Mouse (Mus musculus): ENCODE measurements around the gene Cdc42se2.

Gene Cdc42se2

DNA sequence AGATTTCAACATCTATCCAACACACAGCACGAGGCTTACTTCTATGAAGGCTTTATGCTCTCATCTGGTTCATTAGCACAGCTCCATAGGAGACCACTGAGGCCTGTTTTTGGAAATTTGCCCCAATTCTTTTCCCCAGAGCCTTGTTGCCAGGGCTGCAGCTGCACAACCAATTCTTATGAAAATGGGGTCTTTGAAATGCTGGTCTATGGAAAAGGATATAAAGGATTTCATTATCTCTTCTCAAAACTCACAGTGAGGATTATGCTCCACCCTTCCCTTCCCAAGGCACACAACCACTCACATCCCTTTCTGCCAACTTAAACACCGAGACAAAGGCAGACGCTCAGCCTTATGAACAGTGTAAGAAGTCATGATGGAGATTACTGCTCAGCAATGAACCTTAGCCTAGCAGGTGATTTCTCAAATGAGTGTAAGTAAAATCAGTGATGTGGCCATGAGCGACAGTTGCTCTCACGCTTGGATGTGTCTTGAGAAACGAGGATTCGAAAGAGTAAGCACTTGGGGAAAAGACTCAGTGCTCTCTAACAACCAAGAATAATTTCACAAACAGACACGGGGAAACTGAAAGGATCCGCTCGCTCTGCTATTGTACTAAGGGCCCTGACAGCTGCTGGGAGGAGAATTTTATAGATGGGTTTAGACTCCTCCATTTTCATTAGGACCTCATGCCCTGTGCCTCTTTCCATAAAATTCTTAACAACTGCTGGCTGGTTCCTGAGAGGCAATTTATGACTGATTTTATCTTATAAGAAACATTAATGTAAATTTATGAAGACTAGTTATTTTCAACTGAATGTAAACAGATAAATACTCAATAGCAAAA, 33.0 kb downstream of the Cdc42se2 start:
- DNase-seq (ENCODE audit: low spot score), result no peak

DNA sequence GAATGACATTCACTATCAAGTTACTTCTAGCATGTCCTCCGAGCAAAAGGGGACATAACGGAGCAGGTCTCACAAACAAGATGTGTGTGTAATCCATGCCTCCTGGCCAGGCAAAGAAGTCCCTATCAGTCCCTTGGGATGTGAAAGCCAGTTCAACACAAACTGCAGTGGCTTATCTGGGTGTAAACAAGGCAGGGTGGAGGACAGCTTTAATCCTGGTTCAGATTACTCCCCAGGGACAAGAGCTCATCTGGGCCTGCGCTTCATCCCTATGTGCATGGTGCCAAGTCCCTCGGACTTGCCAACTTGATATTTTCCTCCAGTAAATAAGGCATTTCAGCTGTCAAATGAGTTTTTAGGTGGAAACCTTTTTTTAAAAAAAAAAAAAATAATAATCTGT, 36.0 kb downstream of the Cdc42se2 start:
- peak; percentile 49 for DNase-seq (ENCODE audit: low spot score)

DNA sequence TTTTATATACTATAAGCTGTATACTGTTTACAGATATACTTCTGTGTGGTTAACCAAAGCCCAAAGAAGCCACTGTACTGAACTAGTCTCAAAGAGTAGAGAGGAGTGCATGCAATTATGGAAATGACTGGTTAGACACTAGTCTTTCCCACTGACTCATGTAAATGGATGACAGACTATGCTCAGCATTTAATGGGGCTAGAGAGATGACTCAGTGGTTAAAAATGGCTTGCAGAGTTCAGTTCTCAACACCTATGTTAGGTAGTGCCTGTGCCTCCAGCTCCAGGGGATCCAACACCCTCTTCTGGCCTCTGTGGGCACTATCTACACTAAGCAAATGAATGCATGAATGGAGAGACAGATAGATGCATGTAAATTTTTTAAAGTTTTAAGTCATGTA, 38.6 kb downstream of the Cdc42se2 start:
- no peak for DNase-seq (ENCODE audit: low spot score)

- DNase-seq (ENCODE audit: low spot score), result no peak
Measured at GRCm38 (mm10) chr11:54744231-54744630, 43.2 kb downstream of the Cdc42se2 start.

DNA sequence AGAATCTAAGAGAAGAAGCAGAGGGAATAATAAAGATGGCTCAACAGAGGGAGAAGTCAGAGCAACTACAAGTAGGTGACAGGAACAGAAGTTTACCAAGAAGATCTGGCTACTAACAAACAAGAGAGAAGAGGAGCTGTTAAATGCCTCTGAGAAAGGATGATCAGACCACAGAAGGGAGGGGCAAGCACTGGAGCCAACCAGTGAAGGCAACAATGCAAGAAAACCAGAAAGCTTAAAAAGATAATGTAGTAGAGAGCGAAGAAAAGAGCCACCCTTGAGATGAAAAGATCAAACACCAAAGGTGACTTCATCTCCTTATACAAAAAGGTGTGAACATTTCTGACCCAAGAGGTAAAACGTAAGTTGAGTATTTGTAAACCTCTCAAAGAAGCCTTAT, 46.1 kb downstream of the Cdc42se2 start:
- DNase-seq (ENCODE audit: low spot score), result no peak

- no peak for DNase-seq (ENCODE audit: low spot score)
Measured at GRCm38 (mm10) chr11:54739012-54739750, 48.3 kb downstream of the Cdc42se2 start.

DNA sequence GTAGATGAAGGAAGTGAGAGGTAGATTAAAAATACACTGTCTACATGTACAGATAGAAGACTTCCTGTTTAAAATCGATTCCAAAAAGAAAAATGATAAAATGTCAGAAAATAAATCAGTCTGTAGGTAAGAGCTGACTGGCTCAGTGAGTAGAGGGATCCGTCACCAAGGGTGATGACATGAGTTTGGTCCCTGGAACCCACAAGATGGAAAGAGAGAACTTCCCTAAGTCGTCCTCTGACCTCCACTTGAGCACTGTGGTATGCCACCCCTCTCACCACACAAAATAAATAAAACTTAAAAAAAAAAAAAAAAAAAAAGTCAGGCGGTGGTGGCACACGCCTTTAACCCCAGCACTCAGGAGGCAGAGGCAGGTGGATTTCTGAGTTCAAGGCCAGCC, 50.6 kb downstream of the Cdc42se2 start:
- DNase-seq (ENCODE audit: low spot score), result no peak

- no peak for DNase-seq (ENCODE audit: low spot score)
Measured at GRCm38 (mm10) chr11:54735114-54735513, 52.4 kb downstream of the Cdc42se2 start.

GRCm38 (mm10) chr11:54733546-54733945, 53.9 kb downstream of the Cdc42se2 start:
- DNase-seq (ENCODE audit: low spot score), result no peak

GRCm38 (mm10) chr11:54731367-54731766, 56.1 kb downstream of the Cdc42se2 start:
- DNase-seq (ENCODE audit: low spot score), result no peak

GRCm38 (mm10) chr11:54730931-54731330, 56.5 kb downstream of the Cdc42se2 start:
- no peak for DNase-seq (ENCODE audit: low spot score)

DNA sequence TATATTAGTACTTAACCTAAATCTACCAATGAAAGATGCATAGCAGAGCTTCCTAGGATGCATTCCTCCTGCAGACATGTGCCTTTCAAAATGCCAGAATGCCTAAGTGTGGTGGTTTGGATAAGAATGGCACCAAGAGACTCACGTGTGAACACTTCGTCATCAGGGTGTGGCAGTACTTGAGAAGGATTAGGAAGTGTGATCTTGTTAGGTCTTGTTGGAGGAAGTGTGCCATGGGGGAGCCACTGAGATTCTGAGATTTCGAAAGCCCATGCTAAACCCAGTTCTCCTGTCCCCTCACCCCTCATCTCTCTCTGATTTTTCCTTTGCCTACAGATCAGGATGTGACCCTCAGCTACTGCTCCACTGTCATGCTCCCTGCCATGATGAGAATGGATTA, 58.2 kb downstream of the Cdc42se2 start:
- no peak for DNase-seq (ENCODE audit: low spot score)

- no peak for DNase-seq (ENCODE audit: low spot score)
Measured at GRCm38 (mm10) chr11:54728371-54728770, 59.1 kb downstream of the Cdc42se2 start.

DNA sequence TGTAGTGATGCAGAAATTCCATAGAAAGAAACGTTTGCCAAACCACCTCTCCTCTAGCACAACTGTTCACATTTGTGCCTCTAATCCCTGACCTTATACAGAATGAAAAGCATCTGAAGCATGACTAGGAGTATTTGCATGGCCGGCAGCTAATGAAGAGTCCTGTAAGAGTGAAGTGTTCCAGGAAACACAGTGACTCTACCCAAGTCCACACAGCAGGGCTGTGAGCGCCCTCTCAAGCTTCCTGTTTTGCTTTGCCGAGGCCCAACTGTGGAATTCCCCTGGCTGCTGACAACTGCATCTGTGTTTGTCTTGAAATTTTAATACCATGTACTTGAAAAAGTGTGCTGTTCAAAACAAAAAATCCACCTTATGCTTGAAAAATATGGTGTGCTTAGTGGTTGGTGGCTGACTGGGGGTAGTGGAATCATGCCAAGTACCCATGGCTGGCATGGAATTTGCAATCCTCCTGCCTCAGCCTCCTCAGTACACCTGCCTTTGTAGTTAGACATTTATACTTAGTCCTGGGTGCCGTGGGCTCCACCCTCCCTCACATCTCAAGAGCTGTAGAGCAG, 60.1 kb downstream of the Cdc42se2 start:
- DNase-seq (ENCODE audit: low spot score), result no peak

- no peak for DNase-seq (ENCODE audit: low spot score)
Measured at GRCm38 (mm10) chr11:54726571-54727062, 60.9 kb downstream of the Cdc42se2 start.

- no peak for DNase-seq (ENCODE audit: low spot score)
Measured at GRCm38 (mm10) chr11:54724353-54725034, 63.0 kb downstream of the Cdc42se2 start.

GRCm38 (mm10) chr11:54722057-54722456, 65.4 kb downstream of the Cdc42se2 start:
- DNase-seq (ENCODE audit: low spot score), result no peak

DNA sequence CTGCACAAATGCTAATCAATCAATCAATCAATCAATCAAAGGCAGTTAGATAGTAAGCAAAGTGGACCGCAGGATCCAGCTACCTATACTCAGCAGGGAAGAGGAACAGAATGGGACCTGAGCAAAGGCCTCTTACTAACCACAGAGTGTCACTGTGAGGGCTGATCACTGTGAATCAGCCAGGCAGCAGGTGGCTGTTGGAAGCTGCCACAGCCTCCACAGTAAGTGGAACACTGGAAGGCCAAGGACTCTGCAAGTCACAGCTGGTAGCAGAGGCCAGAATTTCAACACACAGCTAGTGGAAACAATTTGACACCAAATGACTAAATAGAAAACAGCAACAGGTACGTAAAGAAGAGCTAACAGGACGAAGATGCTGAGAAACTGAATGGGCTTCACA, 68.9 kb downstream of the Cdc42se2 start:
- no peak for DNase-seq (ENCODE audit: low spot score)

GRCm38 (mm10) chr11:54717893-54718292, 69.6 kb downstream of the Cdc42se2 start:
- DNase-seq (ENCODE audit: low spot score), result no peak

GRCm38 (mm10) chr11:54712849-54713248, 74.6 kb downstream of the Cdc42se2 start:
- DNase-seq (ENCODE audit: low spot score), result no peak

- no peak for DNase-seq (ENCODE audit: low spot score)
Measured at GRCm38 (mm10) chr11:54710512-54711293, 76.8 kb downstream of the Cdc42se2 start.

Data from ovary, adult 18-20 months (tissue).